Mouse (Mus musculus) left cerebral cortex, adult 2 months (tissue): ENCODE results near the gene Tnfaip3. TPM values are rescaled to one million over a fixed set of nuclear protein-coding genes. Genes with fewer than 3 reads are reported as not detected.
A peak's percentile ranks its signal among the peaks of the same experiment; 100 is the strongest.

Experiments
- DNase-seq, 2 experiments: peaks; one replicate each; pipeline ENCODE4 v3.0.0; 2021 to 2022; ENCODE audit warnings: low spot score in 2 of 2, mixed read lengths in 1 of 2; ENCODE audit errors: extremely low spot score in 1 of 2
- H3K27ac ChIP-seq: fragments of 200-600 bp; 2 replicates; pipeline ENCODE4 v1.8.1; 2022
- H3K4me3 ChIP-seq: fragments of 200-600 bp; 2 replicates; pipeline ENCODE4 v1.8.1; 2022
- CTCF ChIP-seq: fragments of 200-600 bp; IDR thresholded peaks from 2 replicates; pipeline ENCODE4 v1.8.1; 2022; ENCODE audit warnings: antibody characterized with exemption, mild to moderate bottlenecking, moderate library complexity
- intact Hi-C: fragments of 180-260 bp; cut with DNase I; formaldehyde crosslinking; loops from one replicate; pipeline ENCODE4 v1.15.1; 2025
- total RNA-seq, 2 experiments: library from RNA; stranded (reverse); gene quantifications; 2 replicates each; pipeline ENCODE4 v1.2.3; 2021

Tnfaip3 gene
- total RNA-seq, 2 experiments from 2014 or later = 4.6 to 5.1 TPM

- no peak for DNase-seq
- no peak for TF ChIP-seq CTCF
- no peak overlapping the region for H3K4me3 ChIP-seq
- intact Hi-C loops = loop anchor here (5.0 kb wide), 1 partner anchor 95 kb away; no protein-coding TSS in a partner anchor
- no peak overlapping the region for H3K27ac ChIP-seq
These were observed 2.8 kb downstream of the Tnfaip3 start for GRCm38 (mm10) chr10:19012616-19013015.

- Histone ChIP-seq H3K4me3 (no peak overlapping the region), H3K27ac (no peak overlapping the region)
- no peak for TF ChIP-seq CTCF
- intact Hi-C loops = loop anchor here (5.0 kb wide), 1 partner anchor 95 kb away; no protein-coding TSS in a partner anchor
- no peak for DNase-seq
These were observed 3.5 kb downstream of the Tnfaip3 start for GRCm38 (mm10) chr10:19011832-19012440.

GRCm38 (mm10) chr10:19010414-19010813, 5.0 kb downstream of the Tnfaip3 start:
- no peak for DNase-seq
- intact Hi-C loops = loop anchor here (5.0 kb wide), 1 partner anchor 93 kb away; no protein-coding TSS in a partner anchor
- H3K27ac ChIP-seq = no peak overlapping the region
- no peak overlapping the region for H3K4me3 ChIP-seq
- no peak for TF ChIP-seq CTCF

GRCm38 (mm10) chr10:19009186-19009672, 6.2 kb downstream of the Tnfaip3 start:
- no peak overlapping the region for H3K27ac ChIP-seq
- DNase-seq = no peak
- no peak for TF ChIP-seq CTCF
- no peak overlapping the region for H3K4me3 ChIP-seq
- intact Hi-C loops = no loop called here

GRCm38 (mm10) chr10:19008607-19008940, 6.9 kb downstream of the Tnfaip3 start:
- Histone ChIP-seq H3K27ac (no peak overlapping the region), H3K4me3 (no peak overlapping the region)
- intact Hi-C loops = no loop called here
- TF ChIP-seq CTCF = no peak
- no peak for DNase-seq

GRCm38 (mm10) chr10:19007897-19008606, 7.4 kb downstream of the Tnfaip3 start:
- intact Hi-C loops = no loop called here
- H3K27ac ChIP-seq = no peak overlapping the region
- TF ChIP-seq CTCF = no peak
- DNase-seq = no peak
- H3K4me3 ChIP-seq = no peak overlapping the region

- no peak overlapping the region for H3K4me3 ChIP-seq
- TF ChIP-seq CTCF = no peak
- DNase-seq = peak; percentile 46 to 66
- H3K27ac ChIP-seq = peak overlapping the region; percentile 84
- intact Hi-C loops = no loop called here
These were observed 13.2 kb downstream of the Tnfaip3 start for GRCm38 (mm10) chr10:19002091-19002785.

- intact Hi-C loops = no loop called here
- DNase-seq = no peak
- no peak overlapping the region for H3K27ac ChIP-seq
- H3K4me3 ChIP-seq = no peak overlapping the region
- peak; percentile 21 for TF ChIP-seq CTCF
These were observed 16.0 kb downstream of the Tnfaip3 start for GRCm38 (mm10) chr10:18999427-18999826.

GRCm38 (mm10) chr10:18996331-18996730, 19.1 kb downstream of the Tnfaip3 start:
- intact Hi-C loops = no loop called here
- no peak for TF ChIP-seq CTCF
- Histone ChIP-seq H3K27ac (no peak overlapping the region), H3K4me3 (no peak overlapping the region)
- DNase-seq = no peak

- H3K27ac ChIP-seq = no peak overlapping the region
- intact Hi-C loops = no loop called here
- no peak for TF ChIP-seq CTCF
- DNase-seq = no peak
- H3K4me3 ChIP-seq = no peak overlapping the region
These were observed 19.8 kb downstream of the Tnfaip3 start for GRCm38 (mm10) chr10:18995465-18996261.

- no peak overlapping the region for H3K4me3 ChIP-seq
- TF ChIP-seq CTCF = no peak
These were observed 22.5 kb downstream of the Tnfaip3 start for GRCm38 (mm10) chr10:18992971-18993370.

GRCm38 (mm10) chr10:18991057-18991456, 24.4 kb downstream of the Tnfaip3 start:
- no peak for TF ChIP-seq CTCF
- no peak overlapping the region for H3K27ac ChIP-seq
- intact Hi-C loops = no loop called here

More at GRCm38 (mm10) chr10:18992971-18993370, 22.5 kb downstream of the Tnfaip3 start:
- DNase-seq = no peak
- intact Hi-C loops = no loop called here
- H3K27ac ChIP-seq = no peak overlapping the region

More at GRCm38 (mm10) chr10:18991057-18991456, 24.4 kb downstream of the Tnfaip3 start:
- H3K4me3 ChIP-seq = no peak overlapping the region
- DNase-seq = no peak
